Mouse (Mus musculus) forebrain, postnatal 0 days (tissue): ENCODE results near the gene Ubash3a. TPM values are rescaled to one million over a fixed set of nuclear protein-coding genes. Genes with fewer than 3 reads are reported as not detected.

Experiments used
- ATAC-seq: fragments of 200-750 bp; cut with Nextera tagmentation; 2 replicates; pipeline ENCODE4 v1.8.0; 2017; ENCODE audit warnings: mild to moderate bottlenecking, moderate library complexity
- DNase-seq: peaks from one replicate; pipeline ENCODE4 v3.0.0-alpha.2; 2015
- H3K27ac ChIP-seq: fragments of 300-500 bp; sonication (generic); 2 replicates; pipeline ENCODE4 v1.5.1; 2014; ENCODE audit warnings: low read depth, mild to moderate bottlenecking, antibody characterized with exemption, low read length, moderate library complexity, mixed read lengths
- H3K27me3 ChIP-seq: fragments of 300-500 bp; sonication (generic); 2 replicates; pipeline ENCODE4 v1.6.1; 2014; ENCODE audit warnings: mild to moderate bottlenecking, low read length, mixed read lengths; ENCODE audit not compliant: insufficient read depth
- H3K36me3 ChIP-seq: fragments of 300-500 bp; sonication (generic); 2 replicates; pipeline ENCODE4 v1.6.1; 2014; ENCODE audit warnings: mild to moderate bottlenecking, moderate library complexity; ENCODE audit not compliant: insufficient read depth
- H3K4me1 ChIP-seq: fragments of 300-500 bp; sonication (generic); 2 replicates; pipeline ENCODE4 v1.6.1; 2014; ENCODE audit warnings: antibody characterized with exemption; ENCODE audit not compliant: insufficient read depth
- H3K4me2 ChIP-seq: fragments of 300-500 bp; sonication (generic); 2 replicates; pipeline ENCODE4 v1.6.1; 2014; ENCODE audit warnings: low read depth, mild to moderate bottlenecking, moderate library complexity
- H3K4me3 ChIP-seq: fragments of 300-500 bp; sonication (generic); 2 replicates; pipeline ENCODE4 v1.5.1; 2014; ENCODE audit warnings: low read depth, low read length, mixed read lengths
- H3K9ac ChIP-seq: fragments of 300-500 bp; sonication (generic); 2 replicates; pipeline ENCODE4 v1.6.1; 2014; ENCODE audit warnings: mild to moderate bottlenecking
- H3K9me3 ChIP-seq: fragments of 300-500 bp; sonication (generic); 2 replicates; pipeline ENCODE4 v1.6.1; 2016; ENCODE audit warnings: low read length
- CTCF ChIP-seq: sonication (generic); IDR thresholded peaks from 2 replicates; pipeline ENCODE4 v1.5.1; 2016; ENCODE audit warnings: antibody characterized with exemption, control low read depth, low read depth
- WGBS: fragments of 180-500 bp; shearing (Covaris S2); extraction: QIAGEN DNeasy Blood & Tissue Kit; methylation state at CpG from one replicate; pipeline ENCODE4 v1.1.7; 2014; 5-methylcytosine and 5-hydroxymethylcytosine counted together
- polyA plus RNA-seq: library from polyadenylated mRNA; unstranded; fragments of >200 nt; fragmentation: Nextera tagmentation; extraction: Ambion mirVana; gene quantifications from 2 replicates; pipeline ENCODE4 v1.2.1, GENCODE M21; 2015
- total RNA-seq: library from RNA; depleted of rRNA; stranded (reverse); fragments of >200 nt; gene quantifications from 2 replicates; pipeline ENCODE4 v1.2.3, GENCODE M21; 2014

Gene Ubash3a
- total and polyA plus RNA-seq, 2 experiments from 2014 or later = 0.14 TPM; not detected in 1

DNA sequence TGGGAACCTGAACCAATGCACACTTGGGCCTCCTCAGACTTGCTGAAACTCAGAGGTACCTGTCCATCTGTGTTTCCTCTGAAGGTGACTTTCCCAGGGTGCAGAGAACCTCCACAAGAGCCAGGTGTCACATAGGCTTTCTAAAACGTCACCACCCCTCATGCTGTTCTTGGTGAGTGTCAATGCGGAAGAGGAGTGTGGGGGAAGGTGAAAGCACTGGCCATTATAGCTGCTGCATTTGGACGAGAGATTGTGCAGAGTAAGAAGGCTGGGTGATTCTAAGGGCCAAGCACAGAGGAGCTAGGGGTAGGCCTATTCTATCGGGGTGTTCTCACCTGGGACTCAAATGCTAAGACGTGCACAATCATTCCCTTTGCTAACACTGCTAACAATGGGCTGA, 46.3 kb downstream of the Ubash3a start:
- no peak for TF ChIP-seq CTCF
- ATAC-seq = no peak
- Histone ChIP-seq H3K27me3 (no peaks in the 10 kb centered on the region), H3K36me3 (no peaks in the 10 kb centered on the region), H3K27ac (no peak overlapping the region), H3K4me3 (no peak overlapping the region), H3K9ac (no peak overlapping the region), H3K4me2 (no peak overlapping the region), H3K4me1 (0 out of 2 replicates have a peak, but pooled peaks cover 5% of the 10 kb centered on the region), H3K9me3 (no peaks in the 10 kb centered on the region)
- DNase-seq = no peak
- WGBS = 63% methylated on average over 5 of the region's 5 CpGs

DNA sequence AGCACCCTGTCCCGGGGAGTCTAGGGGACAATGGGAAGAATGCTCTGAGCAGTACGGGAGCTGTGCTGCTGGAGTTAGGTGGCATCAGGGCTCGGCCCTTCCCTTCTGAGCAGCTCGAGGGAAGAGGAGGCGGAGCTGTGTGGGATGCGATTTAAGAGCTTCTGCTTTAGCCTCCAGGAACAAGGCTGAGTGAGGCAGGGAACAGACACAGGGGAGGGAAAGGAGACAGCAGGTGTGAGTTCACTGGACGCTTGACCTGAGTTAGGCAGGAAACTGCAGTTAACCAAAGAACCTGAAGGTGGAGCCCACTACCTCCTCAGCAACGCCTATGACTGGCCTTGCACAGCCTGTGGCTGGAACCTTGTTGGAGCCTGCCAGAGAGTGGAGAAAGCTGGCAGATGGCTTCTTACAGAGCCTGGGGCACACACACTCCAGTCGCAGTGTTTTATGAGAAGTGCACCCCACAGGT, 46.8 kb downstream of the Ubash3a start:
- Histone ChIP-seq H3K27ac (no peak overlapping the region), H3K27me3 (no peaks in the 10 kb centered on the region), H3K9ac (no peak overlapping the region), H3K4me3 (no peak overlapping the region), H3K4me1 (0 out of 2 replicates have a peak, but pooled peaks cover 5% of the 10 kb centered on the region), H3K36me3 (no peaks in the 10 kb centered on the region), H3K9me3 (no peaks in the 10 kb centered on the region), H3K4me2 (no peak overlapping the region)
- ATAC-seq = peak; percentile 80
- peak; percentile 76 for TF ChIP-seq CTCF
- WGBS = 9% methylated on average over 9 of the region's 9 CpGs
- DNase-seq = peak; percentile 62

DNA sequence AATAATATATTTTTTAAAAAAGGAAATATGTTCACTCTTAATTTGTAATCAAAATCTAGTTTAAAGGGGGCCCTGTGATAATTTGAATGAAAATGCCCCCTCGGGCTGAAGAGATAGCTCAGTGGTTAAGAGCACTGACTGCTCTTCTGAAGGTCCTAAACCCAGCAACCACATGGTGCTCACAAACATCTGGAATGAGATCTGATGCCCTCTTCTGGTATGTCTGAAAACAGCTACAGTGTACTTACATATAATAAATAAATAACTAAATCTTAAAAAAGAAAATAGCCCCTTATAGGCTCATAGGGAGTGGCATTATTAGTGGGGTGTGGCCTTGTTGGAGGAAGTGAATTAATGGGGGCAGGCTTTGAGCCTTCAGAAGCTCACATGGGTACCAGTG, 49.5 kb downstream of the Ubash3a start:
- no peak for TF ChIP-seq CTCF
- no peaks in the 10 kb centered on the region for H3K9me3 ChIP-seq

DNA sequence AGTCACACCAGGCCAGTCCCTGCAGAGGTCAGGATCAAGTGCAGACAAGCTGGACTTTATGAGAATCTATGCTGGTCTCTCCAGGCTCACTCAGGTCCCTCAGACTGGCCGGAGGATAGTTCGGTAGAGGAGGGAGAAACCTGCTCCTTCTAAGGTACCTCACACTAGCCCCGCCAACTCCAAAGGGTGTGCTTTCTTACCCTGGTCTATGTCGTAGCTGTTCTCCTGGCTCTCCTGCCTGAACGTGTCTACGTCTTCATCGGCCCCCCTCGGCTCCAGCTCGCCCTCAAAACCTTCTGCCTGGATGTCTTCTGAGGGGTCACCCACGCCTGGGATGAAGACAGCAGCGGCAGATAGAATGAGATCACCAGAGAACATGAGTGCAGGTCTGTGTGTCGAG, 50.2 kb downstream of the Ubash3a start:
- H3K36me3 ChIP-seq = no peaks in the 10 kb centered on the region
- no peak overlapping the region for H3K27ac ChIP-seq
- H3K27me3 ChIP-seq = no peaks in the 10 kb centered on the region
- DNase-seq (no peak), ATAC-seq (no peak)
- no peak overlapping the region for H3K4me2 ChIP-seq
- H3K4me1 ChIP-seq = 0 out of 2 replicates have a peak, but pooled peaks cover 5% of the 10 kb centered on the region
- TF ChIP-seq CTCF = no peak
- H3K4me3 ChIP-seq = no peak overlapping the region
- H3K9me3 ChIP-seq = no peaks in the 10 kb centered on the region
- H3K9ac ChIP-seq = no peak overlapping the region
- 94% methylated on average over 12 of the region's 12 CpGs for WGBS

More for the DNA sequence above, 49.5 kb downstream of the Ubash3a start:
- no peak overlapping the region for H3K9ac ChIP-seq
- no peak overlapping the region for H3K4me3 ChIP-seq
- 0 out of 2 replicates have a peak, but pooled peaks cover 5% of the 10 kb centered on the region for H3K4me1 ChIP-seq
- H3K4me2 ChIP-seq = no peak overlapping the region
- no peak for DNase-seq
- no peaks in the 10 kb centered on the region for H3K27me3 ChIP-seq
- WGBS = 87% methylated on average over 1 of the region's 1 CpGs
- no peaks in the 10 kb centered on the region for H3K36me3 ChIP-seq
- no peak for ATAC-seq
- H3K27ac ChIP-seq = no peak overlapping the region

DNA sequence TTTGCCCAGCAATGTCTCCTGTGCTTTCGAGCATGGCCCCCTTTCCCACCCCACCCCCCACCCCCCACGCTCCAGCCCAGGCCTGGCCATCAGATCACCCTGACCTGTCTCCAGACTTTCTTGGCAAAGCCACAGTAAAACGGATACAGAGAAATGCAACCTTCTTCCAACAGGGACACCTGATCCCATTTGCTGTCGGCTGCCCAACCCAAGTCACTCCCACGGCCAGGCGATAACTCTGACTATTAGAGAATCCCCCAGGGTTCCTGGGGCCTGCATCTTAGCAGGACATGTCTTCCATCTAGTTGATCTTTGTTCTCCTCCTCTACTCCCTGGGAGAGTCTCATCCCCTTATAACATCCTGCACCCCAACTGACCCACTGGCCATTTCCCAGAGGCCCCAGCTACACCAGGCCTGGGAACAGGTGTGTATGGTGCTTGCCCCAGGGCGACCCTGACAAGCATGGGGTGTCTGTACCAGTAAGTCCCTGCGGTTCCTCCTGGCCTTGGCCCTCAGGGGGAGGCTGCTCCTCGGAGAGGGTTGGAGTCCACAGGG, 50.7 kb downstream of the Ubash3a start:
- Histone ChIP-seq H3K27me3 (no peaks in the 10 kb centered on the region), H3K27ac (no peak overlapping the region), H3K9me3 (no peaks in the 10 kb centered on the region), H3K9ac (no peak overlapping the region), H3K36me3 (no peaks in the 10 kb centered on the region), H3K4me1 (0 out of 2 replicates have a peak, but pooled peaks cover 5% of the 10 kb centered on the region), H3K4me3 (no peak overlapping the region), H3K4me2 (no peak overlapping the region)
- ATAC-seq = no peak
- no peak for DNase-seq
- 95% methylated on average over 9 of the region's 9 CpGs for WGBS
- no peak for TF ChIP-seq CTCF

DNA sequence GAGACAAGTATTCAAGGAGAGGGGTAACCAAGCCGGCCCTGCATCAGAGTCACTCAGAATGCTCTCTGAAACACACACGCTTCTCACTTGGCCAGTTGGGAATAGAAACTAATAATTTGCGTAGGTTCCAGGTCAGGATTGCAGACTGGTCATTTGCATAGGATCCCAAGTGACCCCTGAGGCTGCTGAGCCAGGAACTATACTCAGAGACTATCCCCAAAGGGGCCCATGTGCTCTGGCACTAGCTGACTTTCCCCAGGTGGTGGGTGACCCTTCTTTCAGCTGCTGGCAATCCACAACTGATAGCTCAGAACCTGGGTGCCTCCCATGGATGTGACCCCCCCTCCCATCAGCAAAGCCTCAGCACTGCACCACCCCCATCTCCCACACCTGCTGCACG, 51.5 kb downstream of the Ubash3a start:
- ATAC-seq = no peak
- H3K9ac ChIP-seq = no peak overlapping the region
- no peak overlapping the region for H3K27ac ChIP-seq
- 0 out of 2 replicates have a peak, but pooled peaks cover 5% of the 10 kb centered on the region for H3K4me1 ChIP-seq
- TF ChIP-seq CTCF = no peak
- H3K36me3 ChIP-seq = no peaks in the 10 kb centered on the region
- DNase-seq = no peak
- no peak overlapping the region for H3K4me3 ChIP-seq
- no peak overlapping the region for H3K4me2 ChIP-seq
- H3K27me3 ChIP-seq = no peaks in the 10 kb centered on the region
- 84% methylated on average over 4 of the region's 4 CpGs for WGBS
- no peaks in the 10 kb centered on the region for H3K9me3 ChIP-seq

DNA sequence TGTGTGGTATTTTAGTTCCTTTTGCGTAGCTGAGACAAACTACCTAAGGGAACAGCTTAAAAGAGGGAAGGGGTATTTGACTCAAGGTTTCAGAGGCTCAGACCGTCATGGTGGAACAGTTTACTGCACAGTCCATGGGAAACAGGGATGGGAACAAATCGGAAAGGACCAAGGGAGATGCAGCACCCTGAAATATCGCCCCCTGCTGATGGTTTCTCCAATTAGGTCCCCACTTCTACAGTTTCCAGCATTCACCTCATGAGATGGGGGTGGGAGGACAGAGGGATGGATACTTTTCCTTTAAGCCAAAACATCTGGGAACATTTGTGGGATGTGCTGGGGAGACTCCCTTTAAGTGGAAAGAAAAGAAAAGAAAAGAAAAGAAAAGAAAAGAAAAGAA, 52.2 kb downstream of the Ubash3a start:
- Histone ChIP-seq H3K4me2 (no peak overlapping the region), H3K4me3 (no peak overlapping the region), H3K27ac (no peak overlapping the region), H3K27me3 (no peaks in the 10 kb centered on the region), H3K9me3 (no peaks in the 10 kb centered on the region), H3K36me3 (no peaks in the 10 kb centered on the region), H3K4me1 (0 out of 2 replicates have a peak, but pooled peaks cover 1% of the 10 kb centered on the region), H3K9ac (no peak overlapping the region)
- DNase-seq (no peak), ATAC-seq (no peak)
- 68% methylated on average over 4 of the region's 4 CpGs for WGBS
- peak; percentile 24 for TF ChIP-seq CTCF
